Mouse (Mus musculus): ENCODE measurements around the gene Batf3. TPM values are rescaled to one million over a fixed set of nuclear protein-coding genes. Genes with fewer than 3 reads are reported as not detected.

Gene Batf3
- polyA plus RNA-seq, 1 experiment from 2014 or later, result 9.0 TPM

- Histone ChIP-seq H3K9ac (ENCODE audit: low read depth, low read length) (no peak overlapping the region), H3K36me3 (ENCODE audit: control insufficient read depth, insufficient read depth, low read length) (no peaks in the 10 kb centered on the region), H3K4me1 (ENCODE audit: control insufficient read depth, insufficient read depth, low read length) (peaks cover 10% of the 10 kb centered on the region), H3K27me3 (replicated peaks; ENCODE audit: control insufficient read depth, insufficient read depth, low read length) (no peaks in the 10 kb centered on the region), H3K4me2 (ENCODE audit: low read depth, low read length) (no peak overlapping the region), H3K9me3 (ENCODE audit: control insufficient read depth, low read length) (no peaks in the 10 kb centered on the region), H3K27ac (ENCODE audit: low read length) (no peak overlapping the region), H3K4me3 (ENCODE audit: low read length) (no peak overlapping the region)
- no peak for ATAC-seq
- WGBS, result 91% methylated on average over 2 of the region's 2 CpGs
Measured at GRCm38 (mm10) chr1:191064535-191064934, 33.1 kb upstream of the Batf3 start.

GRCm38 (mm10) chr1:191065188-191065587, 32.5 kb upstream of the Batf3 start:
- no peak for ATAC-seq
- Histone ChIP-seq H3K4me1 (ENCODE audit: control insufficient read depth, insufficient read depth, low read length) (peaks cover 13% of the 10 kb centered on the region), H3K9ac (ENCODE audit: low read depth, low read length) (no peak overlapping the region), H3K27ac (ENCODE audit: low read length) (no peak overlapping the region), H3K4me3 (ENCODE audit: low read length) (no peak overlapping the region), H3K4me2 (ENCODE audit: low read depth, low read length) (no peak overlapping the region), H3K36me3 (ENCODE audit: control insufficient read depth, insufficient read depth, low read length) (no peaks in the 10 kb centered on the region), H3K27me3 (replicated peaks; ENCODE audit: control insufficient read depth, insufficient read depth, low read length) (no peaks in the 10 kb centered on the region), H3K9me3 (ENCODE audit: control insufficient read depth, low read length) (no peaks in the 10 kb centered on the region)
- 72% methylated on average over 4 of the region's 4 CpGs for WGBS

GRCm38 (mm10) chr1:191068377-191068776, 29.3 kb upstream of the Batf3 start:
- H3K9ac ChIP-seq (ENCODE audit: low read depth, low read length), result no peak overlapping the region
- ATAC-seq, result no peak
- no peak overlapping the region for H3K4me3 ChIP-seq (ENCODE audit: low read length)
- H3K4me2 ChIP-seq (ENCODE audit: low read depth, low read length), result no peak overlapping the region
- H3K36me3 ChIP-seq (ENCODE audit: control insufficient read depth, insufficient read depth, low read length), result no peaks in the 10 kb centered on the region
- no peak overlapping the region for H3K27ac ChIP-seq (ENCODE audit: low read length)
- no peaks in the 10 kb centered on the region for H3K27me3 ChIP-seq (replicated peaks; ENCODE audit: control insufficient read depth, insufficient read depth, low read length)
- WGBS, result 78% methylated on average over 5 of the region's 5 CpGs
- H3K4me1 ChIP-seq (ENCODE audit: control insufficient read depth, insufficient read depth, low read length), result peaks cover 17% of the 10 kb centered on the region
- H3K9me3 ChIP-seq (ENCODE audit: control insufficient read depth, low read length), result no peaks in the 10 kb centered on the region

GRCm38 (mm10) chr1:191070259-191070658, 27.4 kb upstream of the Batf3 start:
- no peaks in the 10 kb centered on the region for H3K27me3 ChIP-seq (replicated peaks; ENCODE audit: control insufficient read depth, insufficient read depth, low read length)
- peak overlapping the region; percentile 68 for H3K27ac ChIP-seq (ENCODE audit: low read length)
- 86% methylated on average over 4 of the region's 4 CpGs for WGBS
- no peak overlapping the region for H3K9ac ChIP-seq (ENCODE audit: low read depth, low read length)
- no peak overlapping the region for H3K4me3 ChIP-seq (ENCODE audit: low read length)
- no peak for ATAC-seq
- H3K9me3 ChIP-seq (ENCODE audit: control insufficient read depth, low read length), result no peaks in the 10 kb centered on the region
- H3K4me1 ChIP-seq (ENCODE audit: control insufficient read depth, insufficient read depth, low read length), result peaks cover 7% of the 10 kb centered on the region; the same call in 1 of the 2 replicates
- H3K36me3 ChIP-seq (ENCODE audit: control insufficient read depth, insufficient read depth, low read length), result no peaks in the 10 kb centered on the region
- H3K4me2 ChIP-seq (ENCODE audit: low read depth, low read length), result no peak overlapping the region

GRCm38 (mm10) chr1:191071613-191072012, 26.0 kb upstream of the Batf3 start:
- Histone ChIP-seq H3K4me3 (ENCODE audit: low read length) (no peak overlapping the region), H3K4me1 (ENCODE audit: control insufficient read depth, insufficient read depth, low read length) (peaks cover 7% of the 10 kb centered on the region; the same call in 1 of the 2 replicates), H3K27ac (ENCODE audit: low read length) (peak overlapping the region; percentile 85), H3K36me3 (ENCODE audit: control insufficient read depth, insufficient read depth, low read length) (no peaks in the 10 kb centered on the region), H3K4me2 (ENCODE audit: low read depth, low read length) (peak overlapping the region; percentile 0; the same call in 1 of the 2 replicates), H3K27me3 (replicated peaks; ENCODE audit: control insufficient read depth, insufficient read depth, low read length) (no peaks in the 10 kb centered on the region), H3K9ac (ENCODE audit: low read depth, low read length) (no peak overlapping the region), H3K9me3 (ENCODE audit: control insufficient read depth, low read length) (no peaks in the 10 kb centered on the region)
- 65% methylated on average over 6 of the region's 6 CpGs for WGBS
- ATAC-seq, result peak; percentile 68

- Histone ChIP-seq H3K4me3 (ENCODE audit: low read length) (no peak overlapping the region), H3K4me1 (ENCODE audit: control insufficient read depth, insufficient read depth, low read length) (peaks cover 7% of the 10 kb centered on the region; the same call in 1 of the 2 replicates), H3K4me2 (ENCODE audit: low read depth, low read length) (no peak overlapping the region), H3K36me3 (ENCODE audit: control insufficient read depth, insufficient read depth, low read length) (no peaks in the 10 kb centered on the region; the same call in 1 of the 2 replicates), H3K27ac (ENCODE audit: low read length) (peak overlapping the region; percentile 85), H3K27me3 (replicated peaks; ENCODE audit: control insufficient read depth, insufficient read depth, low read length) (no peaks in the 10 kb centered on the region), H3K9ac (ENCODE audit: low read depth, low read length) (no peak overlapping the region), H3K9me3 (ENCODE audit: control insufficient read depth, low read length) (no peaks in the 10 kb centered on the region)
- peak; percentile 85 for ATAC-seq
- 72% methylated on average over 16 of the region's 16 CpGs for WGBS
Measured at GRCm38 (mm10) chr1:191072329-191072913, 25.2 kb upstream of the Batf3 start.

- Histone ChIP-seq H3K9me3 (ENCODE audit: control insufficient read depth, low read length) (no peaks in the 10 kb centered on the region), H3K9ac (ENCODE audit: low read depth, low read length) (no peak overlapping the region), H3K4me2 (ENCODE audit: low read depth, low read length) (no peak overlapping the region), H3K4me3 (ENCODE audit: low read length) (no peak overlapping the region), H3K4me1 (ENCODE audit: control insufficient read depth, insufficient read depth, low read length) (peaks cover 7% of the 10 kb centered on the region; the same call in 1 of the 2 replicates), H3K36me3 (ENCODE audit: control insufficient read depth, insufficient read depth, low read length) (no peaks in the 10 kb centered on the region; the same call in 1 of the 2 replicates), H3K27ac (ENCODE audit: low read length) (peak overlapping the region; percentile 85), H3K27me3 (replicated peaks; ENCODE audit: control insufficient read depth, insufficient read depth, low read length) (no peaks in the 10 kb centered on the region)
- ATAC-seq, result peak; percentile 7; the same call in 1 of the 2 replicates
- WGBS, result 69% methylated on average over 6 of the region's 6 CpGs
Measured at GRCm38 (mm10) chr1:191073001-191073400, 24.6 kb upstream of the Batf3 start.

GRCm38 (mm10) chr1:191073486-191073885, 24.2 kb upstream of the Batf3 start:
- no peak overlapping the region for H3K4me2 ChIP-seq (ENCODE audit: low read depth, low read length)
- peak overlapping the region; percentile 85; the same call in 1 of the 2 replicates for H3K27ac ChIP-seq (ENCODE audit: low read length)
- H3K36me3 ChIP-seq (ENCODE audit: control insufficient read depth, insufficient read depth, low read length), result no peaks in the 10 kb centered on the region; the same call in 1 of the 2 replicates
- H3K9me3 ChIP-seq (ENCODE audit: control insufficient read depth, low read length), result no peaks in the 10 kb centered on the region
- peaks cover 7% of the 10 kb centered on the region; the same call in 1 of the 2 replicates for H3K4me1 ChIP-seq (ENCODE audit: control insufficient read depth, insufficient read depth, low read length)
- no peak overlapping the region for H3K9ac ChIP-seq (ENCODE audit: low read depth, low read length)
- no peak for ATAC-seq
- 76% methylated on average over 4 of the region's 4 CpGs for WGBS
- no peak overlapping the region for H3K4me3 ChIP-seq (ENCODE audit: low read length)
- no peaks in the 10 kb centered on the region for H3K27me3 ChIP-seq (replicated peaks; ENCODE audit: control insufficient read depth, insufficient read depth, low read length)

- Histone ChIP-seq H3K27ac (ENCODE audit: low read length) (peak overlapping the region; percentile 9), H3K27me3 (replicated peaks; ENCODE audit: control insufficient read depth, insufficient read depth, low read length) (no peaks in the 10 kb centered on the region), H3K4me2 (ENCODE audit: low read depth, low read length) (no peak overlapping the region), H3K36me3 (ENCODE audit: control insufficient read depth, insufficient read depth, low read length) (no peaks in the 10 kb centered on the region; the same call in 1 of the 2 replicates), H3K4me3 (ENCODE audit: low read length) (no peak overlapping the region), H3K9me3 (ENCODE audit: control insufficient read depth, low read length) (no peaks in the 10 kb centered on the region), H3K4me1 (ENCODE audit: control insufficient read depth, insufficient read depth, low read length) (peaks cover 4% of the 10 kb centered on the region; the same call in 1 of the 2 replicates), H3K9ac (ENCODE audit: low read depth, low read length) (no peak overlapping the region)
- ATAC-seq, result no peak
- WGBS, result 48% methylated on average over 10 of the region's 10 CpGs
Measured at GRCm38 (mm10) chr1:191075199-191075883, 22.3 kb upstream of the Batf3 start.

All from intestine, embryonic 16.5 days (tissue).